Mouse (Mus musculus): Measurements from ENCODE around the gene Usp5. TPM values are rescaled to one million over a fixed set of nuclear protein-coding genes. Genes with fewer than 3 reads are reported as not detected.
A peak's percentile ranks its signal among the peaks of the same experiment; 100 is the strongest.

Gene Usp5
- polyA plus RNA-seq (2015; fragmentation: Nextera tagmentation; extraction: Ambion mirVana) = 174 TPM in 2 replicates

GRCm38 (mm10) chr6:124828868-124829798 lies at the start of gene Usp5, which contains the start of gene Cdca3:
Gene Usp5 (minus strand): TSS chr6:124829484.
Gene Cdca3 (plus strand): TSS chr6:124829547.
- H3K9me3 ChIP-seq (ENCODE audit: low read length) = no peaks in the 10 kb centered on the region
- H3K4me3 ChIP-seq (ENCODE audit: low read length) = peak within 1 kb of the TSS; percentile 68
- under 1% methylated on average over 55 of the region's 55 CpGs for WGBS
- peak; percentile 96 for ATAC-seq (ENCODE audit: low FRiP score, low TSS enrichment)
- peaks cover 30% of the 10 kb centered on the region for H3K36me3 ChIP-seq (ENCODE audit: insufficient read depth, low read length)
- H3K4me2 ChIP-seq (replicated peaks; ENCODE audit: low read depth, low read length) = peak within 1 kb of the TSS; percentile 94
- peaks cover 22% of the 10 kb centered on the region for H3K4me1 ChIP-seq (ENCODE audit: insufficient read depth, low read length)
- peak within 1 kb of the TSS; percentile 96 for H3K27ac ChIP-seq (ENCODE audit: low read length)
- peak within 1 kb of the TSS; percentile 83 for H3K9ac ChIP-seq (replicated peaks; ENCODE audit: low read length)
- H3K27me3 ChIP-seq (ENCODE audit: insufficient read depth, low read length) = no peaks in the 10 kb centered on the region

- Histone ChIP-seq H3K4me2 (replicated peaks; ENCODE audit: low read depth, low read length) (no peak overlapping the region), H3K27ac (ENCODE audit: low read length) (no peak overlapping the region), H3K27me3 (ENCODE audit: insufficient read depth, low read length) (no peaks in the 10 kb centered on the region), H3K9me3 (ENCODE audit: low read length) (no peaks in the 10 kb centered on the region), H3K36me3 (ENCODE audit: insufficient read depth, low read length) (no peaks in the 10 kb centered on the region), H3K4me1 (ENCODE audit: insufficient read depth, low read length) (no peaks in the 10 kb centered on the region), H3K9ac (replicated peaks; ENCODE audit: low read length) (no peak overlapping the region), H3K4me3 (ENCODE audit: low read length) (no peak overlapping the region)
- ATAC-seq (ENCODE audit: low FRiP score, low TSS enrichment) = no peak
- WGBS = 41% methylated on average over 2 of the region's 3 CpGs
These were observed 45.1 kb upstream of the Usp5 start for GRCm38 (mm10) chr6:124874348-124874747.

- no peak for ATAC-seq (ENCODE audit: low FRiP score, low TSS enrichment)
- Histone ChIP-seq H3K4me1 (ENCODE audit: insufficient read depth, low read length) (peaks cover 24% of the 10 kb centered on the region), H3K36me3 (ENCODE audit: insufficient read depth, low read length) (no peaks in the 10 kb centered on the region), H3K9me3 (ENCODE audit: low read length) (no peaks in the 10 kb centered on the region), H3K27ac (ENCODE audit: low read length) (no peak overlapping the region), H3K9ac (replicated peaks; ENCODE audit: low read length) (no peak overlapping the region), H3K27me3 (ENCODE audit: insufficient read depth, low read length) (peaks cover 8% of the 10 kb centered on the region; the same call in 1 of the 2 replicates), H3K4me3 (ENCODE audit: low read length) (no peak overlapping the region), H3K4me2 (replicated peaks; ENCODE audit: low read depth, low read length) (no peak overlapping the region)
- WGBS = 60% methylated on average over 6 of the region's 7 CpGs
These were observed 37.3 kb upstream of the Usp5 start for GRCm38 (mm10) chr6:124866560-124866959.

- H3K27ac ChIP-seq (ENCODE audit: low read length) = no peak overlapping the region
- H3K4me2 ChIP-seq (replicated peaks; ENCODE audit: low read depth, low read length) = no peak overlapping the region
- H3K9me3 ChIP-seq (ENCODE audit: low read length) = no peaks in the 10 kb centered on the region
- H3K9ac ChIP-seq (replicated peaks; ENCODE audit: low read length) = no peak overlapping the region
- ATAC-seq (ENCODE audit: low FRiP score, low TSS enrichment) = no peak
- no peaks in the 10 kb centered on the region for H3K36me3 ChIP-seq (ENCODE audit: insufficient read depth, low read length)
- 51% methylated on average over 18 of the region's 18 CpGs for WGBS
- peaks cover 25% of the 10 kb centered on the region for H3K4me1 ChIP-seq (ENCODE audit: insufficient read depth, low read length)
- peaks cover 8% of the 10 kb centered on the region; the same call in 1 of the 2 replicates for H3K27me3 ChIP-seq (ENCODE audit: insufficient read depth, low read length)
- H3K4me3 ChIP-seq (ENCODE audit: low read length) = no peak overlapping the region
These were observed 36.6 kb upstream of the Usp5 start for GRCm38 (mm10) chr6:124865766-124866362.

- H3K27ac ChIP-seq (ENCODE audit: low read length) = no peak within 1 kb of the TSS
- H3K4me2 ChIP-seq (replicated peaks; ENCODE audit: low read depth, low read length) = peak within 1 kb of the TSS; percentile 98
- H3K9me3 ChIP-seq (ENCODE audit: low read length) = no peaks in the 10 kb centered on the region
- peaks cover 26% of the 10 kb centered on the region for H3K4me1 ChIP-seq (ENCODE audit: insufficient read depth, low read length)
- H3K9ac ChIP-seq (replicated peaks; ENCODE audit: low read length) = peak within 1 kb of the TSS; percentile 80
- ATAC-seq (ENCODE audit: low FRiP score, low TSS enrichment) = peak; percentile 70
- H3K4me3 ChIP-seq (ENCODE audit: low read length) = peak within 1 kb of the TSS; percentile 58
- WGBS = 1% methylated on average over 41 of the region's 43 CpGs
- H3K27me3 ChIP-seq (ENCODE audit: insufficient read depth, low read length) = peaks cover 15% of the 10 kb centered on the region; the same call in 1 of the 2 replicates
- no peaks in the 10 kb centered on the region for H3K36me3 ChIP-seq (ENCODE audit: insufficient read depth, low read length)
These were observed 34.5 kb upstream of the Usp5 start, which contains the start of gene Gpr162 for GRCm38 (mm10) chr6:124863658-124864298. Gene Gpr162 (minus strand): TSS chr6:124863983.

GRCm38 (mm10) chr6:124863125-124863657 lies 33.9 kb upstream of the Usp5 start:
- H3K4me2 ChIP-seq (replicated peaks; ENCODE audit: low read depth, low read length) = peak overlapping the region; percentile 98
- no peak overlapping the region for H3K27ac ChIP-seq (ENCODE audit: low read length)
- peaks cover 15% of the 10 kb centered on the region; the same call in 1 of the 2 replicates for H3K27me3 ChIP-seq (ENCODE audit: insufficient read depth, low read length)
- peak overlapping the region; percentile 80 for H3K9ac ChIP-seq (replicated peaks; ENCODE audit: low read length)
- no peaks in the 10 kb centered on the region for H3K9me3 ChIP-seq (ENCODE audit: low read length)
- H3K4me1 ChIP-seq (ENCODE audit: insufficient read depth, low read length) = peaks cover 32% of the 10 kb centered on the region
- no peaks in the 10 kb centered on the region for H3K36me3 ChIP-seq (ENCODE audit: insufficient read depth, low read length)
- 2% methylated on average over 10 of the region's 16 CpGs for WGBS
- no peak; the same call in 1 of the 2 replicates for ATAC-seq (ENCODE audit: low FRiP score, low TSS enrichment)
- H3K4me3 ChIP-seq (ENCODE audit: low read length) = peak overlapping the region; percentile 58

- H3K27me3 ChIP-seq (ENCODE audit: insufficient read depth, low read length) = peaks cover 15% of the 10 kb centered on the region; the same call in 1 of the 2 replicates
- peak overlapping the region; percentile 58 for H3K4me3 ChIP-seq (ENCODE audit: low read length)
- 18% methylated on average over 8 of the region's 8 CpGs for WGBS
- H3K27ac ChIP-seq (ENCODE audit: low read length) = no peak overlapping the region
- peaks cover 32% of the 10 kb centered on the region for H3K4me1 ChIP-seq (ENCODE audit: insufficient read depth, low read length)
- peak overlapping the region; percentile 98 for H3K4me2 ChIP-seq (replicated peaks; ENCODE audit: low read depth, low read length)
- H3K9me3 ChIP-seq (ENCODE audit: low read length) = no peaks in the 10 kb centered on the region
- ATAC-seq (ENCODE audit: low FRiP score, low TSS enrichment) = no peak
- H3K36me3 ChIP-seq (ENCODE audit: insufficient read depth, low read length) = no peaks in the 10 kb centered on the region
- H3K9ac ChIP-seq (replicated peaks; ENCODE audit: low read length) = peak overlapping the region; percentile 80; the same call in 1 of the 2 replicates
These were observed 33.3 kb upstream of the Usp5 start for GRCm38 (mm10) chr6:124862406-124863124.

DNA sequence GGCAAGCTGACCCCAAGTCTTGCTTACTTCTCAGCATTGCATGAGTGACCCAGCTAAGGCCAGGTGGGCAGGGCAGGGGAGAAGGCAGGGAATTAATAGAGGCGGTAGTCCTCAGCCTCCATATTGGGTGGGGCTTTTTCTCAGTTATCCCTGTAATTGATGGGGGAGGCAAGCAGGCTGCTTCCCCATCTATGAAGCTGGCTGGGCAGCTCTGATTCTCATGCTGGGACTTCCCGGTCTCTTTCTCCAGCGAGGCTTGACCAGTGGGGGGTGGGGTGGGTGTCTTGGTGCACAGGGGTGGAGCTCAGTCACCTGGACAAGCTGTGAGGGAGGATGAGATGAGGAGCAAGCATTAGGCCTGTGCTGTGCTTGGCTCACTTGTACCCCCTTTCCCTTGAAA lies 32.5 kb upstream of the Usp5 start:
- 11% methylated on average over 3 of the region's 3 CpGs for WGBS
- Histone ChIP-seq H3K9me3 (ENCODE audit: low read length) (no peaks in the 10 kb centered on the region), H3K36me3 (ENCODE audit: insufficient read depth, low read length) (no peaks in the 10 kb centered on the region), H3K27me3 (ENCODE audit: insufficient read depth, low read length) (peaks cover 15% of the 10 kb centered on the region; the same call in 1 of the 2 replicates), H3K4me1 (ENCODE audit: insufficient read depth, low read length) (peaks cover 32% of the 10 kb centered on the region), H3K4me2 (replicated peaks; ENCODE audit: low read depth, low read length) (no peak overlapping the region), H3K9ac (replicated peaks; ENCODE audit: low read length) (no peak overlapping the region), H3K27ac (ENCODE audit: low read length) (no peak overlapping the region), H3K4me3 (ENCODE audit: low read length) (no peak overlapping the region)
- ATAC-seq (ENCODE audit: low FRiP score, low TSS enrichment) = no peak

GRCm38 (mm10) chr6:124861266-124861665 lies 32.0 kb upstream of the Usp5 start:
- Histone ChIP-seq H3K36me3 (ENCODE audit: insufficient read depth, low read length) (no peaks in the 10 kb centered on the region), H3K9me3 (ENCODE audit: low read length) (no peaks in the 10 kb centered on the region), H3K4me2 (replicated peaks; ENCODE audit: low read depth, low read length) (no peak overlapping the region), H3K27ac (ENCODE audit: low read length) (no peak overlapping the region), H3K27me3 (ENCODE audit: insufficient read depth, low read length) (peaks cover 15% of the 10 kb centered on the region; the same call in 1 of the 2 replicates), H3K4me1 (ENCODE audit: insufficient read depth, low read length) (peaks cover 36% of the 10 kb centered on the region), H3K4me3 (ENCODE audit: low read length) (no peak overlapping the region), H3K9ac (replicated peaks; ENCODE audit: low read length) (no peak overlapping the region)
- ATAC-seq (ENCODE audit: low FRiP score, low TSS enrichment) = no peak
- 86% methylated on average over 19 of the region's 19 CpGs for WGBS
